Mouse (Mus musculus) gastrocnemius, postnatal 10 days (tissue): ENCODE measurements around the gene Kif24. TPM values are rescaled to one million over a fixed set of nuclear protein-coding genes. Genes with fewer than 3 reads are reported as not detected.
A peak's percentile ranks its signal among the peaks of the same experiment; 100 is the strongest.
"Not testable (repeated sequence)": the region's sequence is repeated elsewhere in the genome, so short reads cannot be mapped to it uniquely, and the experiment has no call there.

Experiments
- DNase-seq: peaks from one replicate; pipeline ENCODE4 v3.0.0; 2021; ENCODE audit warnings: mixed read lengths
- total RNA-seq, 2 experiments: library from RNA; stranded (reverse); gene quantifications; 2 replicates each; pipeline ENCODE4 v1.2.3; 2021

Kif24 gene
- total RNA-seq, 2 experiments from 2014 or later = 1.6 to 3.3 TPM

- DNase-seq = no peak
These were observed 28.9 kb upstream of the Kif24 start for GRCm38 (mm10) chr4:41493464-41494116.

GRCm38 (mm10) chr4:41492951-41493350 lies 28.3 kb upstream of the Kif24 start:
- no peak for DNase-seq

DNA sequence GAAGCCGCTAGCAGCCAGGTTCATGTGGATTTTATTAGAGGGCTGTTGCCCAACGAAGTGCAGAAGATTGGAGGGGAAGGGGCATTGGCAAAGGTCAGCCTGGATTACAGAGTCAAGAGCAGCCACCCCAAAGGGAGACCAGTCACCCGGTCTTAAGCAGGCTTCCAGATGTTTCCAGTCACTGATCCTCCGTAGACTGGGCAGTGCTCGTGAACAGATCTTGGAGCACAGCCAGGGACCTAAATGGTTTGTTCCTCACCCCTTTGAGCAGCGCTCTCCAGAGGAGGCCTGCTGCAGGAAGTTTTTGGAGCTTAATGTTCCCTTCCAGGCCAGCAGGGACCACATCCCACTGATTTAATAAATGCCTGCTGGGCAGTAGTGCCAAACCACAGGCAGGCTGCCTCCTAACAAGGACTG lies 16.9 kb upstream of the Kif24 start:
- peak; percentile 58 for DNase-seq

- DNase-seq = peak; percentile 65
These were observed 15.6 kb upstream of the Kif24 start for GRCm38 (mm10) chr4:41480254-41480653.

DNA sequence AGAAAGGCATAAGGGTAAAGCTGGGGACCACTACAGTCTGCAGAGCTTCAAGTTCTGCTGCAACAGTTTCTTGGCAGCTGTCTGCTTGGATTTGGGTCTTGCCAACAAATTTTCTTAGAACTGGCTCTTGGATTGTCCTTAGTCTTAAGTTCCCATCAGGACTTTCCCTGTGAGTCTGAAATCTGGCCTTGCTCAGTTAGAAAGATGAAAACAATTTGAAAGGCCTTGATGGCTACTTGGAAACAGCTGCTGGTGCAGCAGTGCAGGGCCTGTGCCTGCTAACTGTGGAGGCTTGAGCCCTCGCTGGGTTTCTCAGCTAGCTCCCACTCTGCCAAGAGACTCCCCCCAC lies 14.7 kb upstream of the Kif24 start:
- no peak for DNase-seq

GRCm38 (mm10) chr4:41478751-41479455 lies 14.2 kb upstream of the Kif24 start:
- no peak for DNase-seq

- no peak for DNase-seq
These were observed 13.0 kb upstream of the Kif24 start for GRCm38 (mm10) chr4:41477648-41478160.

DNA sequence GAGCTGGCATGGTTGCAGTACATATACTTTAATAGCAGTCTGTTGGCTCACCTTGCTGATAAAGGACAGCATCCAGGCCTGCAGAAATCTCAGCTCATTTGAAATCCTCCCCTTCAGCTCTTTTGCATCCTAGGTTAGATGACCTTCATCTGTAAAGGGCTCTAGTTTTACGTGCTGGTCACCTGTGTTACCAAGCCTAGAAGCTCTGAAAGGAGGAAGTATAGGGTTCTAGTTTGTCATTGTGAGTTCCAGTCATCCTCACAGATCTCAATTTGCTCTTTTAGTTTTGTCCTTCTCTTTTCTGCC lies 6.7 kb upstream of the Kif24 start:
- DNase-seq = no peak

- DNase-seq = no peak
These were observed 6.1 kb upstream of the Kif24 start for GRCm38 (mm10) chr4:41470684-41471383.

DNA sequence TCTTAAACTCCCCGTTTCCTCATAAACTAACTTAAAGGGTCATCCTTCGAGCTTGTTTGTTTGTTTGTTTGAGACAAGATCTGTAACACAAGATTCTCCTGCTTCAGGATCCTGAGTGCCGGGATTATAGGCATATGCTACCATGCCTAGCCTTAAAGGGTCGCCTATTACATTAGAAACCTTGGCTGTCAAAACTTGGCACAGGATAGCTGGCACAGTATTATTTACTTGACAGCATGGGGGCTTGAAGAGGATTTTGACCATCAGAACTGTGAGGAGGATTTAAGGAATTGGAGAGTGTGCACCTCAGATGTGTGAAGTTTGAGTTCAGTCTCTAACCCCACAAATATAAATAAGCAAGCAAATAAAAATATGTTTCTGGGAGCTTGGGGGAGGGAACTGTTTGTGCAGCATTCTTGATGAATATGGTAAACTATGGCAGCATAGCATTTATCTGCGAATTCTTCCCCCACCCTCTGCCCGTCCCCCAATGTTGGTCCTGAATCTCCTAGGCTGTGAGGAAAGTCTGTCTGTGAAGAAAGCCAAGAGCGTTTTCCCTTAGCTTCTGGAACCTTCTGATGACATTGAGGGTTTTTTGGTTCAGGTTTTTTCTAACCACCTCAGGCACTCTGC lies 5.5 kb upstream of the Kif24 start:
- no peak for DNase-seq

GRCm38 (mm10) chr4:41469199-41469598 lies 4.5 kb upstream of the Kif24 start:
- DNase-seq = no peak

GRCm38 (mm10) chr4:41468396-41469080 lies 3.9 kb upstream of the Kif24 start:
- DNase-seq = peak; percentile 62

DNA sequence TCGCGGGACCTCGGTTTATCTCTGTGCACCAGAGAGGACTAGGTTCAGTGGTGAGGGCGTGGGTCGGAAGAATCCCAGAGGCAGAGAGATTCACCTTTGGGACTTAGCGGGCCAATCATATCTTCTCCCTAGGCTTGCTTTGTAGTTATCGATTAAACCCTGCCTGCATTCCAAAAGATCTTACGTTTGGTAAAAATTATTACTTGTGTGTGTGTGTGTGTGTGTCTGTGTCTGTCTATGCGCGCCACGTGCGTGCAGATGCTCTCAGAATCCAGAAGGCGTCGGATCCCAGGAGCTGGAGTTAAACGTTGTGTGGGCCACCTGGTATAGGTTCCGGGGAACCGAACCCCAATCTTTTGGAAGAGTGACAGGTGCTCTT lies 589 bp upstream of the Kif24 start:
- no peak for DNase-seq

DNA sequence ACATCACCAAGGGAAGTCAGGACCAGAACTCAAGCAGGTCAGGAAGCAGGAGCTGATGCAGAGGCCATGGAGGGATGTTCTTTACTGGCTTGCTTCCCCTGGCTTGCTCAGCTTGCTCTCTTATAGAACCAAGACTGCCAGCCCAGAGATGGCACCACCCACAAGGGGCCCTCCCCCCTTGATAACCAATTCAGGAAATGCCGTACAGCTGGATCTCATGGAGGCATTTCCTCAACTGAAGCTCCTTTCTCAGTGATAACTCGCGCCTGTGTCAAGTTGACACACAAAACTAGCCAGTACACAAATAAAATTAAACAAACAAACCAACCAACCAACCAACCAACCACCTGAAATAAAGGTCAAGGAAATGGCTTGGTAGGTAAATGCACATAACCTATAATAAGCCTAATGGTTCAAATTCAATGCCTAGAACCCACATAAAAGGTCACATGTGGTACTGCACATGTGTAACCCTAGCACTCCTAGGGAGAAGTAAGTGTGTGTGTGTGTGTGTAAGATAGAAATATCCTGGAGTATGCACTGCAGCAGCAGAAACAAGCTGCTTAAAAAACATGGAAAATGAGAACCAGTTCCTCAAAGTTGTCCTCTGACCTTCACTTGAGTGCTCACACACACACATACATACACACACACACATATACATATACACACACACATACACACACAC lies 1.5 kb downstream of the Kif24 start:
- DNase-seq = not testable (repeated sequence)

- no peak for DNase-seq
These were observed 4.0 kb downstream of the Kif24 start for GRCm38 (mm10) chr4:41460690-41461089.

DNA sequence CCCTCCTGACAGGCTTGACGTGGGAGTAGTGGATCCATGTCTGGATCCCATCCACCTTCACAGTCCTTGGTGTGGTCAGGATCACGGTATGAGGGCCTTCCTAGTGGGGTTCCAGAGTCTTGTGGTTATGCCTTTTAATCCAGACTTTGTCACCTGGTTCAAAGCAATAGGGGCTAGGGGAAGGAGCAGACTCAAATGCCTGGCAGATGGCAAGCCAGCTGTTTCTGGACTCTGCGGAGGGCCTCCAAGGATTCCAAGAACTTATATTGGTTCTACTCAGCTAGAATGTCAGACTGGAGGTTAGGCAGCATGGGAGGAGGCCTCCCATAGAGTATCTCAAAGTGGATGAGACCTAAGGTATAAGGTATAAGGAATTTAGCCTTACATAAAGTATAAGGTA lies 17.1 kb downstream of the Kif24 start:
- no peak for DNase-seq

- DNase-seq = no peak
These were observed 21.8 kb downstream of the Kif24 start for GRCm38 (mm10) chr4:41442790-41443302.

- no peak for DNase-seq
These were observed 25.8 kb downstream of the Kif24 start for GRCm38 (mm10) chr4:41438931-41439330.

GRCm38 (mm10) chr4:41416966-41417365 lies 47.7 kb downstream of the Kif24 start:
- DNase-seq = no peak

DNA sequence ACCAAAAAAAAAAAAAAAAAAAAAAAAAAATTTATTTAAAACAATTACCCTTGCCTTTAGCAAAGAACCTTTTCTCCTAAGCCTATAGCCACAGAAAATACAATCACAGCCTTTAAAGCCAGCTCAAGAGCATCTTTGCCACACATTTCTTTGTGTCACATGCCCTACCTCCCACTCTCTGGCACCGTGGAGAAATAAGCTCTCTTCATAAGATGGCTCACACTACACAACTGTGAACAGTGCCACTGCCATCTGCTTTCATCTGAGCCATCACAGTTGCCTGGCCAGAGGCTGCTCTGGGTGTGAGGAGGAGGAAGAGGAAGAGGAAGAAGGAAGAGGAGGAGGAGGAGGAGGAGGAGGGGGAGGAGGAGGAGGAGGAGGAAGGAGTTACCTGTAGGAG lies 55.3 kb downstream of the Kif24 start:
- no peak for DNase-seq

GRCm38 (mm10) chr4:41407353-41407752 lies 57.3 kb downstream of the Kif24 start:
- DNase-seq = no peak

DNA sequence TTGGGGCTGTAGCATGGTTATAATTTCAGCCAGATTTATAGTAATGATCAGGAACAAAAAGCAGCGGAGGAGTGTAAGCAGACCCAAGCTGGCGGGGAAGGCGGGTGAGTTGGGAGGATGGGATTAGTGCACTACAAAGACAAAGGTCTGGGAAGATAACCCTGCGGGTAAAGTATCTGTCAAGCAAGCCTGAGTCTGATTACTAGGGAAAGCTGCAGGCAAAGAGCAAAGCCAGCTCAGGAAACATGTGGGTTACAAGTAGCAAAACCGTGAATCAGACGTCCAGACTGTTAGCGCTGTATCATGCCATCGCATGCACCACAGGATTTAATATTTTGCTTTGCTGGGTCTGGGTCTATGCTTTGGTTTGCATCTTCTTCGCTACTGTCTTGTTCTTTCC lies 58.1 kb downstream of the Kif24 start:
- DNase-seq = no peak
